In the genomic region with DNA sequence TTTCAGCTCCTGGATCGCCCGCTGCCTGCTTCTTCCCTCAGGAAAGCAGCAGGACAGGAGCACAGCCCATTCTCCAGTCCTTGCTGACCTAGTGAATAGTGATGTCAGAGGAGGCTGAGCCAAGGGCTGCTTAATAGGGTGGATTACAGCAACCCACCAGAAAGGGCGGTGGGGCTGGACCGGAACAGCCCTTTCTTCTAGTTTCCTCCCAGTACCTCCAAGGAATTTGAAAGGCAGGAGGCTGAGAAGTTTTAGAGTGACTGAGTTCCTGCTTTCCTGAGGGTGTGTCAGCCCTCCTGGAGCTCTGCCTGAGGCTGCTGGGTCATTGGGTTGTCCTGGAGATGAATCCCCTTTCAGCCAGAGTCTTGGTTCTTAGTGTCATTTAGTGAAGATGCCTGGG, we compare ENCODE assay signal across 9 mouse cellular contexts. TPM values are rescaled to one million over a fixed set of nuclear protein-coding genes. Genes with fewer than 3 reads are reported as not detected.
DNase-seq lines count a peak whose midpoint lies in the region; ATAC-seq lines count a peak whose summit lies in the region.
"Had no signal": no experiment of that assay in that cellular context is flagged by ENCODE, and none has a peak within 500 bp of the region (broad histone marks: within the 10 kb centered on the region; RNA-seq: fewer than 3 reads in every experiment).

No protein-coding gene starts in this region.

- intact Hi-C loops in left cerebral cortex, postnatal 36 days (cut with DNase I) = no loop called here

- H3K36me3 ChIP-seq in midbrain, embryonic 10.5 days = peaks cover 8% of the 10 kb centered on the region; the same call in 1 of the 2 replicates
- H3K36me3 ChIP-seq in midbrain, embryonic 15.5 days (replicated peaks) = no peaks in the 10 kb centered on the region
- no peaks in the 10 kb centered on the region for H3K36me3 ChIP-seq in kidney, embryonic 16.5 days (ENCODE audit: insufficient read depth, low read length)
- no peaks in the 10 kb centered on the region for H3K36me3 ChIP-seq in stomach, embryonic 16.5 days (ENCODE audit: control insufficient read depth, insufficient read depth, low read length)

- no peak overlapping the region for H3K9ac ChIP-seq in midbrain, embryonic 15.5 days
- H3K9ac ChIP-seq in kidney, embryonic 16.5 days (replicated peaks; ENCODE audit: low read length) = no peak overlapping the region; the same call in 1 of the 2 replicates
- no peak overlapping the region for H3K9ac ChIP-seq in stomach, embryonic 16.5 days (ENCODE audit: low read length)
- H3K9ac ChIP-seq: embryonic facial prominence, embryonic 12.5 days had no signal

- no peaks in the 10 kb centered on the region for H3K27me3 ChIP-seq in midbrain, embryonic 10.5 days (ENCODE audit: low read depth, poor library complexity, severe bottlenecking)
- no peaks in the 10 kb centered on the region for H3K27me3 ChIP-seq in midbrain, embryonic 15.5 days (replicated peaks)
- no peaks in the 10 kb centered on the region for H3K27me3 ChIP-seq in kidney, embryonic 16.5 days (ENCODE audit: insufficient read depth, low read length)
- no peaks in the 10 kb centered on the region for H3K27me3 ChIP-seq in stomach, embryonic 16.5 days (ENCODE audit: control insufficient read depth, insufficient read depth, low read length)
- H3K27me3 ChIP-seq: embryonic facial prominence, embryonic 12.5 days had no signal

- ATAC-seq in midbrain, embryonic 15.5 days (replicated peaks) = no peak
- peak; percentile 67 for ATAC-seq in kidney, embryonic 16.5 days (ENCODE audit: low FRiP score, low TSS enrichment)
- 0 out of 2 replicates have a peak, but pooled peaks have one; percentile 39 for ATAC-seq in stomach, embryonic 16.5 days (ENCODE audit: insufficient read depth, low FRiP score)

- H3K27ac ChIP-seq in midbrain, embryonic 10.5 days (replicated peaks) = peak overlapping the region; percentile 33; the same call in 1 of the 2 replicates
- H3K27ac ChIP-seq in midbrain, embryonic 15.5 days = no peak overlapping the region
- H3K27ac ChIP-seq in kidney, embryonic 16.5 days (ENCODE audit: low read length) = peak overlapping the region; percentile 22
- no peak overlapping the region for H3K27ac ChIP-seq in stomach, embryonic 16.5 days (ENCODE audit: low read length)
- H3K27ac ChIP-seq: embryonic facial prominence, embryonic 12.5 days had no signal

- no peak overlapping the region for H3K4me2 ChIP-seq in midbrain, embryonic 15.5 days
- peak overlapping the region; percentile 7; the same call in 1 of the 2 replicates for H3K4me2 ChIP-seq in kidney, embryonic 16.5 days (replicated peaks; ENCODE audit: low read depth, low read length)
- no peak overlapping the region for H3K4me2 ChIP-seq in stomach, embryonic 16.5 days (ENCODE audit: low read depth, low read length)
- H3K4me2 ChIP-seq: embryonic facial prominence, embryonic 12.5 days had no signal

- H3K9me3 ChIP-seq in midbrain, embryonic 10.5 days (replicated peaks) = no peaks in the 10 kb centered on the region
- H3K9me3 ChIP-seq in midbrain, embryonic 15.5 days = no peaks in the 10 kb centered on the region
- no peaks in the 10 kb centered on the region for H3K9me3 ChIP-seq in kidney, embryonic 16.5 days (ENCODE audit: low read length)
- no peaks in the 10 kb centered on the region for H3K9me3 ChIP-seq in stomach, embryonic 16.5 days (replicated peaks; ENCODE audit: control insufficient read depth, low read length)
- H3K9me3 ChIP-seq: embryonic facial prominence, embryonic 12.5 days had no signal

- no peak overlapping the region for H3K4me3 ChIP-seq in midbrain, embryonic 10.5 days
- no peak overlapping the region for H3K4me3 ChIP-seq in midbrain, embryonic 15.5 days
- 0 out of 2 replicates have a peak overlapping the region, but pooled peaks have one; percentile 17 for H3K4me3 ChIP-seq in kidney, embryonic 16.5 days (ENCODE audit: low read length)
- H3K4me3 ChIP-seq in stomach, embryonic 16.5 days (replicated peaks; ENCODE audit: low read length) = no peak overlapping the region
- H3K4me3 ChIP-seq: embryonic facial prominence, embryonic 12.5 days had no signal

- H3K4me1 ChIP-seq in midbrain, embryonic 10.5 days = peaks cover 19% of the 10 kb centered on the region
- peaks cover 17% of the 10 kb centered on the region for H3K4me1 ChIP-seq in midbrain, embryonic 15.5 days
- peaks cover 18% of the 10 kb centered on the region for H3K4me1 ChIP-seq in kidney, embryonic 16.5 days (ENCODE audit: insufficient read depth, low read length)
- H3K4me1 ChIP-seq in stomach, embryonic 16.5 days (ENCODE audit: control insufficient read depth, insufficient read depth, low read length) = 0 out of 2 replicates have a peak, but pooled peaks cover 4% of the 10 kb centered on the region

- WGBS in midbrain, embryonic 10.5 days = 45% methylated on average over 4 of the region's 4 CpGs
- WGBS in midbrain, embryonic 15.5 days = 30% methylated on average over 4 of the region's 4 CpGs
- WGBS in kidney, embryonic 16.5 days = 66% methylated on average over 4 of the region's 4 CpGs
- 77% methylated on average over 4 of the region's 4 CpGs for WGBS in stomach, embryonic 16.5 days

- DNase-seq in midbrain, embryonic 10.5 days (ENCODE audit: low spot score) = no peak
- DNase-seq in heart, adult 18-20 months = peak; percentile 60 to 85
- DNase-seq in urinary bladder, adult 18-20 months (ENCODE audit: low spot score in 2 of 2) = no peak
- DNase-seq in frontal cortex, postnatal 36 days (ENCODE audit: low spot score in 2 of 2) = no peak
- no peak for DNase-seq in left cerebral cortex, postnatal 36 days (ENCODE audit: low spot score in 2 of 2)

RNA-seq across cellular contexts. Expression of a gene that starts 23.9 kb away (rescaled TPM):
- polyA plus RNA-seq in midbrain, embryonic 10.5 days (2016; fragmentation: Nextera tagmentation; extraction: Ambion mirVana) = 14.4 and 15.4 TPM in 2 replicates
- 24.2 and 25.6 TPM in 2 replicates for polyA plus RNA-seq in midbrain, embryonic 15.5 days (2015; fragmentation: Nextera tagmentation; extraction: Ambion mirVana)
- total RNA-seq in heart, adult 18-20 months (2021) = 100 to 1,000 TPM in 1 of 2 experiments, 10 to 100 TPM in 1; 100.0 to 108 TPM
- 13.3 and 13.6 TPM in 2 replicates for polyA plus RNA-seq in kidney, embryonic 16.5 days (2015; fragmentation: Nextera tagmentation; extraction: Ambion mirVana)
- polyA plus RNA-seq in stomach, embryonic 16.5 days (2015; fragmentation: Nextera tagmentation; extraction: Ambion mirVana) = 10.7 and 11.2 TPM in 2 replicates
- 100 to 1,000 TPM; 104 to 107 TPM for total RNA-seq in left cerebral cortex, postnatal 36 days (2021)

Comparison
In these comparisons a context has a peak if more than half of its experiments do, and no peak if none do; other contexts are left out.
1. H3K27ac ChIP-seq: peak in midbrain, embryonic 10.5 days (single experiment) and kidney, embryonic 16.5 days (single experiment); none in midbrain, embryonic 15.5 days (single experiment) and stomach, embryonic 16.5 days (single experiment).
2. DNase-seq: peak in heart, adult 18-20 months (2 of 2); none in midbrain, embryonic 10.5 days (single experiment), urinary bladder, adult 18-20 months (0 of 2), frontal cortex, postnatal 36 days (0 of 2) and left cerebral cortex, postnatal 36 days (0 of 2).